Mouse (Mus musculus) embryo, embryonic 10.5 days (tissue): Measurements from ENCODE around the gene Actn4.

Source experiments
- DNase-seq: peaks from one replicate; pipeline ENCODE4 v3.0.0-alpha.2; 2015; ENCODE audit warnings: low spot score

Actn4 gene

GRCm38 (mm10) chr7:28924802-28925201 is 37.3 kb downstream of the Actn4 start:
- no peak for DNase-seq

- DNase-seq, result peak; percentile 73
Observed at GRCm38 (mm10) chr7:28923865-28924291, 38.3 kb downstream of the Actn4 start.

- DNase-seq, result no peak
Observed at GRCm38 (mm10) chr7:28922606-28923005, 39.5 kb downstream of the Actn4 start.

GRCm38 (mm10) chr7:28921722-28922465 is 40.2 kb downstream of the Actn4 start:
- no peak for DNase-seq

GRCm38 (mm10) chr7:28921178-28921577 is 41.0 kb downstream of the Actn4 start:
- no peak for DNase-seq

GRCm38 (mm10) chr7:28919815-28920214 is 42.3 kb downstream of the Actn4 start:
- DNase-seq, result peak; percentile 36

GRCm38 (mm10) chr7:28918540-28918939 is 43.6 kb downstream of the Actn4 start:
- DNase-seq, result no peak

- DNase-seq, result no peak
Observed at GRCm38 (mm10) chr7:28917503-28918426, 44.4 kb downstream of the Actn4 start.

GRCm38 (mm10) chr7:28916491-28916890 is 45.6 kb downstream of the Actn4 start:
- DNase-seq, result no peak

GRCm38 (mm10) chr7:28913171-28913570 is 49.0 kb downstream of the Actn4 start:
- no peak for DNase-seq

GRCm38 (mm10) chr7:28911632-28912031 is 50.5 kb downstream of the Actn4 start:
- no peak for DNase-seq

GRCm38 (mm10) chr7:28907195-28907594 is 54.9 kb downstream of the Actn4 start:
- DNase-seq, result no peak

- DNase-seq, result no peak
Observed at GRCm38 (mm10) chr7:28903778-28904177, 58.4 kb downstream of the Actn4 start.

- DNase-seq, result no peak
Observed at GRCm38 (mm10) chr7:28902809-28903208, 59.3 kb downstream of the Actn4 start.

- DNase-seq, result no peak
Observed at GRCm38 (mm10) chr7:28902180-28902579, 60.0 kb downstream of the Actn4 start.

GRCm38 (mm10) chr7:28901311-28902125 is 60.6 kb downstream of the Actn4 start:
- DNase-seq, result no peak

GRCm38 (mm10) chr7:28899972-28900371 is 62.2 kb downstream of the Actn4 start:
- no peak for DNase-seq

GRCm38 (mm10) chr7:28897661-28898060 is 64.5 kb downstream of the Actn4 start:
- no peak for DNase-seq

- no peak for DNase-seq
Observed at GRCm38 (mm10) chr7:28894942-28895341, 67.2 kb downstream of the Actn4 start.

- peak; percentile 74 for DNase-seq
Observed at GRCm38 (mm10) chr7:28893643-28894265, 68.4 kb downstream of the Actn4 start.

- DNase-seq, result no peak
Observed at GRCm38 (mm10) chr7:28892601-28893000, 69.5 kb downstream of the Actn4 start.

- no peak for DNase-seq
Observed at GRCm38 (mm10) chr7:28888701-28889161, 73.4 kb downstream of the Actn4 start.
